Mouse (Mus musculus): ENCODE results near the gene Zdhhc17. TPM values are rescaled to one million over a fixed set of nuclear protein-coding genes. Genes with fewer than 3 reads are reported as not detected.

The Zdhhc17 gene
- total RNA-seq (2023) = 10 to 100 TPM; 29.9 to 33.1 TPM

GRCm38 (mm10) chr10:111009641-111010479 is at the start of gene Zdhhc17:
TSS of gene Zdhhc17 (minus strand) at chr10:111010140.

GRCm38 (mm10) chr10:110919531-110920343 is 90.2 kb downstream of the Zdhhc17 start, which contains the start of gene Csrp2:
TSS of gene Csrp2 (plus strand) at chr10:110919789.

Other genes with a start within 250 kb of the Zdhhc17 start
- gene Csrp2, start 90.4 kb downstream of the Zdhhc17 start, total RNA-seq (2023) = 10 to 100 TPM; 16.9 to 22.0 TPM
- gene Osbpl8, start 154.6 kb upstream of the Zdhhc17 start, total RNA-seq (2023) = 10 to 100 TPM; 76.8 to 77.4 TPM

Measured in monocyte, adult 59 days (primary cell).